Mouse (Mus musculus) ES-E14 (cell line): Measurements from ENCODE around the gene Dnaja3. TPM values are rescaled to one million over a fixed set of nuclear protein-coding genes. Genes with fewer than 3 reads are reported as not detected.
A peak's percentile ranks its signal among the peaks of the same experiment; 100 is the strongest.

Source experiments
- DNase-seq: peaks from one replicate; pipeline ENCODE4 v3.0.0-alpha.2; 2013; ENCODE audit warnings: low read depth, low spot score
- H3K27ac ChIP-seq: 2 replicates; pipeline ENCODE4 v1.5.1; 2012; ENCODE audit warnings: low read depth, mild to moderate bottlenecking, low read length, moderate library complexity, mixed read lengths; ENCODE audit not compliant: poor library complexity, insufficient read depth, severe bottlenecking
- H3K36me3 ChIP-seq: 2 replicates; pipeline ENCODE4 v1.6.1; 2012; ENCODE audit warnings: mild to moderate bottlenecking, low read length, moderate library complexity, mixed read lengths; ENCODE audit not compliant: control insufficient read depth, poor library complexity, insufficient read depth, severe bottlenecking
- H3K4me1 ChIP-seq, 2 experiments: fragments of 150-350 bp in 1 of 2; sonication (generic) in 1 of 2; 2 replicates each; pipeline ENCODE4 v1.6.1; 2012; ENCODE audit warnings: low read length in 2 of 2, mild to moderate bottlenecking in 1 of 2, mixed read lengths in 1 of 2; ENCODE audit not compliant: control insufficient read depth in 2 of 2, insufficient read depth in 2 of 2, poor library complexity in 1 of 2
- H3K4me3 ChIP-seq, 2 experiments: fragments of 150-350 bp in 1 of 2; sonication (generic) in 1 of 2; 2 replicates each; pipeline ENCODE4 v1.5.1; 2012; ENCODE audit warnings: low read length in 2 of 2, low read depth in 1 of 2, mild to moderate bottlenecking in 1 of 2, mixed read lengths in 1 of 2; ENCODE audit not compliant: insufficient read depth in 1 of 2, poor library complexity in 1 of 2, severe bottlenecking in 1 of 2
- H3K9ac ChIP-seq: 2 replicates; pipeline ENCODE4 v1.6.1; 2012; ENCODE audit warnings: low read depth, mild to moderate bottlenecking, low read length, mixed read lengths; ENCODE audit not compliant: poor library complexity, insufficient read depth, severe bottlenecking
- H3K9me3 ChIP-seq: fragments of 150-350 bp; sonication (generic); 2 replicates; pipeline ENCODE4 v1.6.1; 2012; ENCODE audit warnings: low read depth, mild to moderate bottlenecking, low read length; ENCODE audit not compliant: control insufficient read depth, insufficient read depth
- CHD2 ChIP-seq: IDR thresholded peaks from 2 replicates; pipeline ENCODE4 v1.6.1; 2014; ENCODE audit warnings: mild to moderate bottlenecking, low read depth, low read length, inconsistent platforms
- HCFC1 ChIP-seq: IDR thresholded peaks from 2 replicates; pipeline ENCODE4 v1.6.1; 2012; ENCODE audit warnings: low read length, inconsistent platforms, borderline replicate concordance; ENCODE audit not compliant: insufficient read depth
- MAFK ChIP-seq: IDR thresholded peaks from 2 replicates; pipeline ENCODE4 v1.6.1; 2014; ENCODE audit warnings: mild to moderate bottlenecking, low read depth, low read length, inconsistent platforms; ENCODE audit not compliant: insufficient read depth
- ZC3H11A ChIP-seq: IDR thresholded peaks from 2 replicates; pipeline ENCODE4 v1.6.1; 2012; ENCODE audit warnings: low read depth, mild to moderate bottlenecking, inconsistent platforms, low read length, borderline replicate concordance
- ZNF384 ChIP-seq: IDR thresholded peaks from 2 replicates; pipeline ENCODE4 v1.6.1; 2012; ENCODE audit warnings: low read depth, low read length, inconsistent platforms
- in situ Hi-C, 2 experiments: fragments of 600-800 bp; cut with MboI; formaldehyde crosslinking; loops; one replicate each; pipeline ENCODE4 v1.15.1; 2025; ENCODE audit warnings: low sequenced_read_pairs in 2 of 2, inconsistent platforms in 1 of 2; ENCODE audit not compliant: unreplicated experiment in 2 of 2
- total RNA-seq: library from RNA; depleted of rRNA; stranded (reverse); fragments of 300-350 nt; gene quantifications from 2 replicates; pipeline ENCODE4 v1.2.3, GENCODE M21; 2012

Gene Dnaja3
- total RNA-seq, 1 experiment = 53.2 TPM

DNA sequence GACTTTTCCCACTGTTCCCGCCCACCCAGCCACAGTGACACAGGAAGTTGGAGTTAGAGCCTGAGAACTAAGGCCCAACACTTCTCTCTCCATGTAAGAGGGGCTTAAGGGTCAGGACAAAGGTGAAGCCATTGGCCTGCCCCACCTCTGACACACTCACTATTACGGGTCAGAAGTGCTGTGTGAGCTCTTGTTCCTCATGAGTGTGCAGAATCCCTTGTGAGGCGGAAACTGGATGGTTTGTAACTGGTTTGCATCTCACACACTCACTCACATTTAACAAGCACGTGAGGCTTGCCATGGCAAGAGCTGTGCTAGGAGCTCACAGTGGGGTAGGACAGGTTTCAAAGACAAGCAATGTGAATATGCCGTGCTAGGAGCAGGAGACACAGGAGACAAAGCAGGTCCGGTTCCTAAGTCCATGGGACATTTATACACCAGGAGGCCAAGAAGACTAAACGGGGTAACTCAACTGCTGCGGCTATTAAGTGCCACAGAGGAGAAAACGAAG is 16.8 kb downstream of the Dnaja3 start:
- no peak for TF ChIP-seq MAFK
- TF ChIP-seq ZNF384 = no peak
- TF ChIP-seq CHD2 = no peak
- no peak for TF ChIP-seq HCFC1
- TF ChIP-seq ZC3H11A = no peak
- H3K36me3 ChIP-seq = peaks cover 14% of the 10 kb centered on the region; the same call in 1 of the 2 replicates
- 0 out of 2 replicates have a peak overlapping the region, but pooled peaks have one; percentile 2 for H3K9ac ChIP-seq
- in situ Hi-C loops = no loop called here
- H3K27ac ChIP-seq = no peak overlapping the region
- peaks cover 0 to 13% of the 10 kb centered on the region in 2 experiments; a peak in 2 of 4 replicates for H3K4me1 ChIP-seq
- H3K9me3 ChIP-seq = no peaks in the 10 kb centered on the region
- H3K4me3 ChIP-seq = peak overlapping the region in 1 of 2 experiments; percentile 32; a peak in 2 of 4 replicates
- no peak for DNase-seq

DNA sequence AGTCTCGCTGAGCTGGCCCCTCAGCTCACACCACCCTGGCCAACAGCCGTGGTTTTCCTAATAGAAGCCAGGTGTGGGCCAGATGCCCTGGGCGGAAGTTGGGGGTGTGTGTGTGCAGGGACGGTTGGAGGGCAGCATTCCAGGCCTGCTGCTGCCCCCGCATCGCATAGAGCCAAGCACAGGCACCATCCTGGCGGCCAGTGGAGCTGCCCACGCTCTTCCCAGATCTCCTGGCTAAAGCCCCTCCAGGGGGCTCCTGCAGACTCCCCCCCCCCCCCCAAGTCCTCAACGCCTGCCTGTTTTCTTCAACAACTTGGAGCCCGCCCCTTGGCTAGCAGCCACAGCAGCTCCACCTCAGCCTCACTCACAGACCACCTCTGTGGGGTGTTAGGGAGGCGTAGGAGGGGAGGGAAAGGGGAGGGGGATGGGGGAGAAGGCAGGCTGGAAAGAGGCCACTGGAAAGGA is 19.0 kb downstream of the Dnaja3 start:
- no peak for DNase-seq
- Histone ChIP-seq H3K27ac (peak overlapping the region; percentile 50), H3K4me1 (peaks cover 0 to 16% of the 10 kb centered on the region in 2 experiments; a peak in 2 of 4 replicates), H3K36me3 (peaks cover 8% of the 10 kb centered on the region; the same call in 1 of the 2 replicates), H3K9ac (peak overlapping the region; percentile 48; the same call in 1 of the 2 replicates), H3K9me3 (no peaks in the 10 kb centered on the region), H3K4me3 (no peak overlapping the region)
- in situ Hi-C loops = no loop called here
- TF ChIP-seq ZNF384 (no peak), CHD2 (no peak), MAFK (no peak), HCFC1 (no peak), ZC3H11A (no peak)

DNA sequence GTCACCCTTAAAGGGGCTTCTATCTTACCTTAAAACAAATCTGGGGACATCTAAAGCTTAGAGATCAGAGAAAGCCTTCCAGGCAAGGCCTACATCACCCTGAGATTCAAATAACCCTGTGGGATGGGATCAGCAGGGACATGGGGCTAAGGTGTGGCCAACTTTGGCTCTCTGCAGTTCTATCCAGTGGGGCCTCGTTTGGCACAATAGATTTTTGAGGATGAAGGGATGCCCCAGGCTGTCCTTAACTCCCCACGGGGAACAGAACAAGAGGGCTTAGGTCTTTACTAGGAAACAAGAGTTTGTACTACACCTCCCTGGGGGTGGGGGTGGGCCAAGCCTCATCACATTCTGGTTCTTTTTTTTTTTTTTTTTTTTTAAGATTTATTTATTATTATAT is 19.5 kb downstream of the Dnaja3 start:
- Histone ChIP-seq H3K27ac (peak overlapping the region; percentile 24; the same call in 1 of the 2 replicates), H3K36me3 (peaks cover 8% of the 10 kb centered on the region; the same call in 1 of the 2 replicates), H3K9me3 (no peaks in the 10 kb centered on the region), H3K4me1 (peaks cover 0 to 18% of the 10 kb centered on the region in 2 experiments; a peak in 2 of 4 replicates), H3K4me3 (no peak overlapping the region), H3K9ac (peak overlapping the region; percentile 42; the same call in 1 of the 2 replicates)
- no peak for TF ChIP-seq MAFK
- TF ChIP-seq CHD2 = no peak
- no peak for TF ChIP-seq ZNF384
- TF ChIP-seq ZC3H11A = no peak
- no peak for TF ChIP-seq HCFC1
- in situ Hi-C loops = no loop called here
- no peak for DNase-seq

DNA sequence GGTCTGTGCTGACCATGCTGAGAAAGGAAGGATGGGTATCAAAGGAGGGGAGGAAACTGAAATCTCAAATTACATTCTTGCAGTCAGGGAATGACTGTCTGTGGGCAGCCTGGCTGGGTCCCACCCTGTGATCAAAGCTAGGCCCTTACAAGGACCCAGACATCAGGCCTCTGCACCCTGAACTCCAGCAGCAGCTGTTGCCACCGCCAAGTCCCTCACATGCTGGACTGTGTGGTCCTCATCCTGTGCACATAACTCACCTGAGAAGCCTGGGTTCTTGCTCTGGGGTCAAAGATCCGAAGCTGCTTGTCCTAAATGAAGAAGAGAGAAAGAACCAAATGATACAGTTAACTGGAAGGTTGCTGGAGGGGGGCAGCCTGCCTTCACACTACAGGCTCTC is 21.8 kb downstream of the Dnaja3 start:
- Histone ChIP-seq H3K36me3 (peaks cover 1% of the 10 kb centered on the region; the same call in 1 of the 2 replicates), H3K27ac (no peak overlapping the region), H3K4me1 (peaks cover 0 to 14% of the 10 kb centered on the region in 2 experiments; a peak in 2 of 4 replicates), H3K9ac (no peak overlapping the region), H3K4me3 (no peak overlapping the region), H3K9me3 (no peaks in the 10 kb centered on the region)
- in situ Hi-C loops = no loop called here
- TF ChIP-seq MAFK (no peak), ZC3H11A (no peak), HCFC1 (no peak), ZNF384 (no peak), CHD2 (no peak)
- DNase-seq = no peak

GRCm38 (mm10) chr16:4663806-4664205 is 24.0 kb downstream of the Dnaja3 start:
- H3K9me3 ChIP-seq = no peaks in the 10 kb centered on the region
- no peak for DNase-seq
- TF ChIP-seq ZNF384 = no peak
- TF ChIP-seq CHD2 = no peak
- TF ChIP-seq ZC3H11A = no peak
- TF ChIP-seq MAFK = no peak
- TF ChIP-seq HCFC1 = no peak
- H3K4me1 ChIP-seq = peaks cover 0 to 8% of the 10 kb centered on the region in 2 experiments; a peak in 2 of 4 replicates
- H3K9ac ChIP-seq = no peak overlapping the region
- no peak overlapping the region for H3K27ac ChIP-seq
- in situ Hi-C loops = no loop called here
- no peak overlapping the region for H3K4me3 ChIP-seq
- peaks cover 3% of the 10 kb centered on the region; the same call in 1 of the 2 replicates for H3K36me3 ChIP-seq
